Mouse (Mus musculus) limb, embryonic 10.5 days (tissue): ENCODE results near the gene Acrbp. TPM values are rescaled to one million over a fixed set of nuclear protein-coding genes. Genes with fewer than 3 reads are reported as not detected.

Experiments used
- DNase-seq: peaks from one replicate; pipeline ENCODE4 v3.0.0-alpha.2; 2017; ENCODE audit warnings: low spot score
- H3K27ac ChIP-seq: fragments of 300-500 bp; sonication (generic); 2 replicates; pipeline ENCODE4 v1.5.1; 2016; ENCODE audit warnings: mild to moderate bottlenecking
- H3K27me3 ChIP-seq: fragments of 300-500 bp; sonication (generic); 2 replicates; pipeline ENCODE4 v1.6.1; 2016; ENCODE audit warnings: low read depth, mild to moderate bottlenecking; ENCODE audit not compliant: poor library complexity, severe bottlenecking
- H3K36me3 ChIP-seq: fragments of 300-500 bp; sonication (generic); 2 replicates; pipeline ENCODE4 v1.6.1; 2016; ENCODE audit warnings: mild to moderate bottlenecking, moderate library complexity
- H3K4me1 ChIP-seq: fragments of 300-500 bp; sonication (generic); 2 replicates; pipeline ENCODE4 v1.6.1; 2016
- H3K4me3 ChIP-seq: fragments of 300-500 bp; sonication (generic); 2 replicates; pipeline ENCODE4 v1.5.1; 2016; ENCODE audit warnings: mild to moderate bottlenecking, moderate library complexity
- H3K9me3 ChIP-seq: fragments of 300-500 bp; sonication (generic); replicated peaks from 2 replicates; pipeline ENCODE4 v1.6.1; 2016; ENCODE audit warnings: mild to moderate bottlenecking
- WGBS: fragments of 180-500 bp; shearing (Covaris S2); methylation state at CpG from one replicate; pipeline ENCODE4 v1.1.7; 2016; 5-methylcytosine and 5-hydroxymethylcytosine counted together
- polyA plus RNA-seq: library from polyadenylated mRNA; unstranded; fragments of >200 nt; fragmentation: Nextera tagmentation; extraction: Ambion mirVana; gene quantifications from 2 replicates; pipeline ENCODE4 v1.2.1, GENCODE M21; 2016

Acrbp gene
- polyA plus RNA-seq, 1 experiment from 2014 or later = 13.0 TPM

GRCm38 (mm10) chr6:125096279-125096596, 46.7 kb downstream of the Acrbp start:
- DNase-seq = no peak
- Histone ChIP-seq H3K27ac (peak overlapping the region; percentile 97), H3K9me3 (no peaks in the 10 kb centered on the region), H3K4me3 (peak overlapping the region; percentile 100), H3K36me3 (peaks cover 42% of the 10 kb centered on the region), H3K27me3 (no peaks in the 10 kb centered on the region), H3K4me1 (peaks cover 57% of the 10 kb centered on the region)
- 3% methylated on average over 25 of the region's 32 CpGs for WGBS

- Histone ChIP-seq H3K36me3 (peaks cover 47% of the 10 kb centered on the region), H3K4me1 (peaks cover 62% of the 10 kb centered on the region), H3K4me3 (peak overlapping the region; percentile 100), H3K27ac (peak overlapping the region; percentile 97), H3K9me3 (no peaks in the 10 kb centered on the region), H3K27me3 (no peaks in the 10 kb centered on the region)
- under 1% methylated on average over 43 of the region's 44 CpGs for WGBS
- DNase-seq = peak; percentile 68
Observed at GRCm38 (mm10) chr6:125096597-125097345, 47.3 kb downstream of the Acrbp start.

DNA sequence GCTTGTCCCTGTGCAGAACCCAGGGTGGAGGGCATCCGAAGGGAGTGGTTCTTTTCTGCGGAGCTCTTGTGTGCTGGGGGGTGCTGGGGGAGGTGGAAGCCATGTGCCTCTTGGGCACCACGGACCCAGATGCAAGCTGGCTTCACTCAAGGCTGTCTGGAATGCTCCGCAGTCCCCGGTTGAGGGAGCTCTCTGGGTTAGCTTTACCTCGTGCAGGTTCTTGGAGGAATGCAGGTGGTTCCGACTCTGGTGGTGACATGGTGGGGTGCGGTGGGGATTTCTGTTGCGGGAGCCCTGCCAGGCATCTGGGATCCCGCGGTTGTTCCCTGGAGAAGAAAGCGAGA, 47.8 kb downstream of the Acrbp start:
- no peak for DNase-seq
- Histone ChIP-seq H3K9me3 (no peaks in the 10 kb centered on the region), H3K27me3 (no peaks in the 10 kb centered on the region), H3K4me3 (peak overlapping the region; percentile 100), H3K36me3 (peaks cover 53% of the 10 kb centered on the region), H3K27ac (peak overlapping the region; percentile 97), H3K4me1 (peaks cover 66% of the 10 kb centered on the region)
- 2% methylated on average over 12 of the region's 12 CpGs for WGBS

- H3K9me3 ChIP-seq = no peaks in the 10 kb centered on the region
- H3K36me3 ChIP-seq = peaks cover 59% of the 10 kb centered on the region
- 66% methylated on average over 8 of the region's 8 CpGs for WGBS
- peak overlapping the region; percentile 97; the same call in 1 of the 2 replicates for H3K27ac ChIP-seq
- H3K4me3 ChIP-seq = peak overlapping the region; percentile 100
- no peak for DNase-seq
- no peaks in the 10 kb centered on the region for H3K27me3 ChIP-seq
- peaks cover 68% of the 10 kb centered on the region for H3K4me1 ChIP-seq
Observed at GRCm38 (mm10) chr6:125097951-125098350, 48.5 kb downstream of the Acrbp start.

DNA sequence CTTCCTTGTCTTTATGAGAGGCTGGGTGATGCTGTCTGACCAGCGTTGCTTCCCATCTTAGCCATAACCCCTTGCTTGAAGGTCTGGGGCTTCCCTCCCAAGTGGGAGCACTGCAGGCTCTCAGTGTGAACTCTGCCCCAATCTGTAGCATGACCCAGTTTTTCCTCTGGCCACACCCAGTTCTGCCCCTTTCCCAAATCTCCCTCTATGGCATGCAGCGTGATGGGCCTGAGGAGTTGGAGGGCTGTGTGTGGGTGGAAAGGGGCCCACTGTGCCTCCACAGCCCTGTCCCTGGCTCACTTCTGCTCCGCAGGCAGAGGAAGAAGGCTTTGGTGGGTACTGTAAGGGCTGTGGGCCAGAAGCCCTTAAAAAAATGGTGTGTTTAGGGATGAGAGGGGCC, 49.0 kb downstream of the Acrbp start:
- 73% methylated on average over 3 of the region's 3 CpGs for WGBS
- Histone ChIP-seq H3K9me3 (no peaks in the 10 kb centered on the region), H3K27me3 (no peaks in the 10 kb centered on the region), H3K4me1 (peaks cover 68% of the 10 kb centered on the region), H3K27ac (peak overlapping the region; percentile 50), H3K4me3 (peak overlapping the region; percentile 100), H3K36me3 (peaks cover 65% of the 10 kb centered on the region)
- DNase-seq = no peak

GRCm38 (mm10) chr6:125099421-125099971, 50.0 kb downstream of the Acrbp start:
- H3K4me3 ChIP-seq = peak overlapping the region; percentile 100
- no peaks in the 10 kb centered on the region for H3K27me3 ChIP-seq
- H3K27ac ChIP-seq = peak overlapping the region; percentile 70
- WGBS = 63% methylated on average over 5 of the region's 5 CpGs
- no peak for DNase-seq
- H3K9me3 ChIP-seq = no peaks in the 10 kb centered on the region
- H3K4me1 ChIP-seq = peaks cover 68% of the 10 kb centered on the region
- peaks cover 74% of the 10 kb centered on the region for H3K36me3 ChIP-seq

GRCm38 (mm10) chr6:125101444-125101843, 52.0 kb downstream of the Acrbp start:
- 68% methylated on average over 9 of the region's 9 CpGs for WGBS
- peaks cover 94% of the 10 kb centered on the region for H3K36me3 ChIP-seq
- H3K4me3 ChIP-seq = peak overlapping the region; percentile 100; the same call in 1 of the 2 replicates
- H3K27me3 ChIP-seq = no peaks in the 10 kb centered on the region
- H3K4me1 ChIP-seq = peaks cover 55% of the 10 kb centered on the region
- no peaks in the 10 kb centered on the region for H3K9me3 ChIP-seq
- no peak overlapping the region for H3K27ac ChIP-seq
- peak; percentile 59 for DNase-seq

GRCm38 (mm10) chr6:125104223-125104622, 54.7 kb downstream of the Acrbp start:
- Histone ChIP-seq H3K27me3 (no peaks in the 10 kb centered on the region), H3K4me3 (no peak overlapping the region), H3K9me3 (no peaks in the 10 kb centered on the region), H3K4me1 (peaks cover 31% of the 10 kb centered on the region), H3K27ac (no peak overlapping the region), H3K36me3 (peaks cover 100% of the 10 kb centered on the region)
- no peak for DNase-seq
- 95% methylated on average over 4 of the region's 4 CpGs for WGBS

GRCm38 (mm10) chr6:125107705-125108104, 58.2 kb downstream of the Acrbp start:
- no peak overlapping the region for H3K27ac ChIP-seq
- no peaks in the 10 kb centered on the region for H3K4me1 ChIP-seq
- no peak overlapping the region for H3K4me3 ChIP-seq
- DNase-seq = no peak
- 96% methylated on average over 2 of the region's 2 CpGs for WGBS
- H3K9me3 ChIP-seq = no peaks in the 10 kb centered on the region
- peaks cover 100% of the 10 kb centered on the region for H3K36me3 ChIP-seq
- H3K27me3 ChIP-seq = no peaks in the 10 kb centered on the region

DNA sequence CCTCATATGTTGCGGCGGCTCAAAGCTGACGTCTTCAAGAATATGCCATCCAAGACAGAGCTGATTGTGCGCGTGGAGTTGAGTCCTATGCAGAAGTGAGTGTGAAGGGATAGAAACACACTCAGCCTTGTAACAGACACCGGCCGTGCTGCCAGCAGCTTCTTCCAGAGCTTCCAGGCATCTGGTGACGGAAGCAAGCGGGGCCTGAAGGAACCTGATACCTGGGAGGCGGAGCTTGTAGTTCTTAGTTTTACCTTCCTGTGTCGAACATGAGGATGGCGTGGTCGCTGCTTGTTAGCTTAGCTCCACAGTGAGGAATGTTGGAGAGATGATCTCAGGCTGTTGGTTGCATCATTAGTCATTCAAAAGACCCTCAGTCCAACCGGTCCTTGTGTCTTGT, 59.9 kb downstream of the Acrbp start:
- Histone ChIP-seq H3K27me3 (no peaks in the 10 kb centered on the region), H3K27ac (no peak overlapping the region), H3K36me3 (peaks cover 100% of the 10 kb centered on the region), H3K4me3 (no peak overlapping the region), H3K9me3 (no peaks in the 10 kb centered on the region), H3K4me1 (no peaks in the 10 kb centered on the region)
- 83% methylated on average over 14 of the region's 14 CpGs for WGBS
- DNase-seq = no peak

GRCm38 (mm10) chr6:125110927-125111326, 61.4 kb downstream of the Acrbp start:
- DNase-seq = peak; percentile 59
- Histone ChIP-seq H3K27me3 (no peaks in the 10 kb centered on the region), H3K4me3 (no peak overlapping the region), H3K36me3 (peaks cover 100% of the 10 kb centered on the region), H3K4me1 (no peaks in the 10 kb centered on the region), H3K9me3 (no peaks in the 10 kb centered on the region), H3K27ac (no peak overlapping the region)
- 93% methylated on average over 7 of the region's 7 CpGs for WGBS

GRCm38 (mm10) chr6:125112553-125112952, 63.1 kb downstream of the Acrbp start:
- Histone ChIP-seq H3K4me1 (no peaks in the 10 kb centered on the region), H3K36me3 (peaks cover 100% of the 10 kb centered on the region), H3K27ac (no peak overlapping the region), H3K4me3 (no peak overlapping the region), H3K27me3 (no peaks in the 10 kb centered on the region), H3K9me3 (no peaks in the 10 kb centered on the region)
- 94% methylated on average over 11 of the region's 11 CpGs for WGBS
- DNase-seq = no peak
